Mouse (Mus musculus): ENCODE measurements around the gene Rnpepl1. TPM values are rescaled to one million over a fixed set of nuclear protein-coding genes. Genes with fewer than 3 reads are reported as not detected.

The Rnpepl1 gene
- total RNA-seq (2021), result 10 to 100 TPM; 64.0 to 66.5 TPM
- long read RNA-seq, experiment 1, transcript Rnpepl1-201 (11 exons, 3,337 nt), result major isoform, 23 of 103 reads
- long read RNA-seq, experiment 1, partial matches to known transcripts, result 15 of 103 reads
- long read RNA-seq, experiment 1, other reads (novel, unspliced or antisense), result 64 of 103 reads
- long read RNA-seq, experiment 2, transcript Rnpepl1-201 (11 exons, 3,337 nt), result major isoform, 41 of 103 reads
- long read RNA-seq, experiment 2, partial matches to known transcripts, result 22 of 103 reads
- long read RNA-seq, experiment 2, other reads (novel, unspliced or antisense), result 40 of 103 reads

DNA sequence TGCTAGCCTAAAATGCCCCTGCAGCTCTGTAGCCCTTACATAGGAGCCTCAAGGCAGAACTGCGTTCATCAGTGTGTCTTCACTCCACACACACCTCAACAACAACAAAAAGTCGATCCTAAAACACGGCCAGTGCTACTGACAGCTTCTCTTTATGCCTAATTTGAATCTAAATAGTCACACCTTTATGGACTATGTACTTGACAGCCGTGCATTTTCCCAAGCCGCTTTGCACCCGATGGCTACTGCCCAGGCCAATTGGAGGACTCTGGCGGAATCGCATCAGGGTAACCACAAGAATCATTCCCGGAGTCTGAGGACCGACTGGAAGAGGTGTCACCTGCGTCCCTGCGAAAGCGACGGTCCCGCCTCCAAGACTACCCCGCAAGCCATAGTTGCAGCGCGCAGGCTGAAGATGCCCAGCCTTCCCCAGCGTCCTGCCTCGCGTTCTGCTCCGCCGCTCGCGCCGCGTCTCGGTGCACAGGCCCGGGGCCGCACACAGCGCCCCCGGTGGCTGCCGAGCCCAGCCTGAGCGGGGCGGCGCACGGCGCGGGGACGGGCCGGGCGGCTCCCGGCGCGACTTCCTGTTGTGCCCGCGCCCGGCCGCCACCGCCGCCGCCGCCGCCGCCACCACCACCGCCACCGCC, at the start of gene Rnpepl1:
TSS of gene Rnpepl1 (plus strand) at position 545 of the 647 bp plus-strand sequence.
- peak; percentile 75 for DNase-seq

DNA sequence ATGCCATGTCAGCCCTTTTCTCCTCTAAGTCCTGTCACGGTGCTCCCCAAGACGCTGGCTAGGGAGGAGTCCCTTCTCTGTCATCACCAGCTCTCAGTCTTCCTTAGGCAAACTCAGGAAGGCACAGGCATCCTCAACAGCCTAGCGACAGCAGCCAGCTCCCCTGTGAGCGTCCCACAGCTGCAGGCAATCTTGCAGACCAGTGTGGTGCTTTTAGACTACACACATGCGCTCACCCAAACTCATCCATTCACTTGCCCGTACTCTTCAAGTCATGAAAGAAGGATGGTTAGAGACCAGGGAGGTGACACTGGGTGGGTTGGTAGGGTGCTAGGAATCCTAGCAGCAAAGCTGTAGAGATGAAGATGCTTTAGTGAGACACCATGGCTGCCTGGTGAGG, 49.1 kb upstream of the Rnpepl1 start:
- DNase-seq, result no peak

DNA sequence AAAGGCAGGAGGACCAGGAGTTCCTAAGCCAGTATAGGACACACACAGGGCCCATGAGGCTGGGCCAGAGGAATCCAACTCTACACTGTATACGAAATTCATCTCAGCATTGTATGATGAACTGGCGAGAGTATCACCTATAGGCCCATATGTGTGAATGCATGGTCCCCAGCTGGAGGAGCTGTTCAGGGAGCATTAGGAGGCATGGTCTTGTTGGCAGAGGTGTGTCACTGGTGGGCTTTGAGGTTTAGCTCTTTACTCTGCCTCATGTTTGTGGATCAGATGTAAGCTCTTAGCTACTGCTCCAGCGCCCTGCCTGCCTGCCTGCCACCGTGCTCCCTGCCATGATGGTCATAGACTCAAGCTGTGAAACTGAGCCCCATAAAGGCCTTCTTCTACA, 47.3 kb upstream of the Rnpepl1 start:
- DNase-seq, result no peak

DNA sequence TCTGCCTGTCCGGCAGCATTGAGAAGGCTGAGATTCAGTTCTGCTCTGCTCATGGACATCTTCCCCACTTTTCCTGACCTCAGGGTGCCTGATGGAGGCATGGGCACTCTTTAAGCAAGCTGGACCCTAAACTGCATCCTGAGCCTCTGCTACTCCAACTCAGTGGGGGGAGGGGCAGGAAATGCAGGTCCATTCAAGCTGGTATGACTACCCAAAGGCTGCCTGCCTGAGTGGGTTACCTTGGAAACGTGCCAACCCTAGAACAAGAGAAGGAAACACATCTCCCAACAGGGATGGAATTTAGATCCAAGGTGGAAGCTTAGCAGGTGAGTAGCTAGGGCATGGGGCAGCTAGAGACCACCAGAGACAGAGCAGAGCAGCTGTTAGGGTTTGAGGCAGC, 44.4 kb upstream of the Rnpepl1 start:
- no peak for DNase-seq

DNA sequence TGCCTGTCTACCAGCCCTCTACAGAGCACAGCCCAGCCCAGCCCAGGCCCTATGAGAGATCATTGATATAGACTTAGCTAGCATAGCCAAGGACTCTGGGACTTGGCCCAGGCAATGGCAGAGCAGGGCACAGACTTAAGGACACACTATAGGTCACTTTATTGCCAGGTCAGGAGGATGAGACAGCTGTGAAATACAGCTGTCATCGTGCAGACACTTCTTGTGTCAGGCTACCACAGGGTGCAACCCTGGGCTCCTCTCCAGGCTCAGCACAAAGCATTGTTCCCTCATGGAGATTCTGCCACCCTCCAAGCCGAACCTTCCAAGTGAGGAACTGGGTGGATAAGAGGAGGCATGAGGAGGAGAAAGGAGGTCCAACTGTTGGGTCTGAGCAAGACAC, 40.6 kb upstream of the Rnpepl1 start:
- no peak for DNase-seq

DNA sequence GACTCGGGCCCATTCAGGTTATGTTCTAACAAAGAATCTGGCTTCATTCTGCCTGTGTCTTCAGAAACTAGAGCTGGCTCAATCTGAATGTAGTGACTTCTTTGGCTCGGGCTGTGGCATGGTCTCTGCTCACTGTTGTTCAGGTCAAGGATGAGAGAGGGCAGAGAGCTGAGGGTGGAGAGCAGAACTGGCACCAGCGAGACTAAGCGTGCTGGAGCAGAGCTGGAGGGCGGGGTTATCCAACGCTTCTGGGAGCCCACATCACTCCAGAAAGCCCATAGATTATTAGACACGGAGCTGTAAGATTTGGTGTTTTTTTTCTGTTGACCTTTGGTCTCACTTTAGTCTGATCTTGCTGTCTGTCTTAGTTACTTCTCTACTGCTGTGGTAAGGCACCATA, 37.9 kb upstream of the Rnpepl1 start:
- no peak for DNase-seq

DNA sequence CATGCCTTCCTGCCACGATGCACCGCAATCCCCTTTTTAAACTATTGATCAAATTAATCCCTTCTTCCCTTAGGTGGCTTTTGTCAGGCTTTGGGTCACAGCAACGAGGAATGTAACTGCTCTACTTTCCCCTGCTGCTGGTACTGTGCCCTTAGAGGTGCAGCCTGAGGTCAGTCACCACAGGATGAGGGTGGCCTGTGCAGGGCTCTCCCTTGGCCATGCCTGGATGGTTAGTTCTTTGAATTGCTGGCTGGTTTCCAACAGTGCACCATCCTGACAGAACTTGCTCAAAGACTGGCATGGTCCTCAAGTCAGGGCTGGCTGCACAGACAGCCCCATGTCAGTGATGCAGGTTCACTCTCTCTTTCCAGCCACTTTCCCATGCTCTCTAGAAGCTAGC, 36.6 kb upstream of the Rnpepl1 start:
- no peak for DNase-seq

DNA sequence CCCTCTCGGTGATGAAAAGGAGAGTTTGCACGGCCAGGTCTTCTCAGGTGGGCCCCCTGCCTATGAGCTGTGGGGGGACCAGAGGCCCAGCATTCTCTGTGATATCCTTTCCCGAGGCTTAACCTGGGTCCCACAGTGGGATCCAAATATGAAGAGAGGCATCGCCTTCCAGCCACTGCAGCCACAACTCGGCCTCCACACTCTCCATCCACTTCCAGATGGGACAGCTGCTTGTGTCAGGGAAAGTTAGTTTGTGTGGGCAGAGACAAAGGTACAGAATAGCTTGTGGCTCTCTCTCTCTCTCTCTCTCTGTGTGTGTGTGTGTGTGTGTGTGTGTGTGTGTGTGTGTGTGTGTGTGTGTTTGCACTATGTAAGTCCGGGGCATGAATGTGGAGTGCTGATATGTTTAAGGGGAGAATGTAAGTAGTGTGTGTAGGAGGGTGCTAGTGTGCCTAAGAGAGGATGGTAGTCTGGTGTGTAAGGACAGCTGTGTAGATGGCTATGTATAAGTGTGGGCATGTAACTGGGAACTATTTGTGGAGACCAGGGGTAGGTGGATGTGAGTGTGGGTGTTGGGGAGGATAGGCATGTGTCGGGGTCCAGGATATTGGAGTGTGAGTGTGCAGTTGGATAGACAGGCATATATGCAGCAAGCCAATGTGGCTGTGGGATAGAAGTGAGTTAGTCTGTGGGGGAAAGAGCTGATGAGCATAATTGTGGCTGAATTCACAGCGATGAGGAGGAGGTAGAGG, 35.0 kb upstream of the Rnpepl1 start:
- no peak for DNase-seq

DNA sequence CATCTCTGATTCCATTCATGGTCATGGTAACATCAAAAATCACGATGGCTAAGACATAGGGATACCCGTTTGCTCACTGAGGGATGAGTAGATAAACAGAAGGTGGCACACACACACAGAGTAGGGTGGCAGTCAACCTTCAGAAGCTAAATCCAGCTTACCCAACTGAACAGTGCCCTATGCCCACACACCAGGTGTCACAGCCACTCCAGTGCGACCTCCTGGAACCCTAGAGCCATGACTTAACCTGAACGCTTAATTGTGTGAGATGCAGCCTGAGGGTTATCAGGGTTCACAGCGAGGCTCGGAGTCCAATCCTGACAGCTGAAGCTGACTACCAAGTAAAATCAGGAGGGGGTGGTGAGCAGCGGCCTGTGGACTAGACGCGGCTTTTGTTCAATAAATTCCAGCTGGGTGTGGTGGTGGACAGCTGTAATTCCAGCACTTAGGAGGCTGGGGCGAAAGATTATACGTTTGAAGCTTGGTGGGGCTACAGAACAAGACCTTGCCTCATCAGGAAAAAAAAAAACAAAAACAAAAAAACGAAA, 33.1 kb upstream of the Rnpepl1 start:
- DNase-seq, result no peak

DNA sequence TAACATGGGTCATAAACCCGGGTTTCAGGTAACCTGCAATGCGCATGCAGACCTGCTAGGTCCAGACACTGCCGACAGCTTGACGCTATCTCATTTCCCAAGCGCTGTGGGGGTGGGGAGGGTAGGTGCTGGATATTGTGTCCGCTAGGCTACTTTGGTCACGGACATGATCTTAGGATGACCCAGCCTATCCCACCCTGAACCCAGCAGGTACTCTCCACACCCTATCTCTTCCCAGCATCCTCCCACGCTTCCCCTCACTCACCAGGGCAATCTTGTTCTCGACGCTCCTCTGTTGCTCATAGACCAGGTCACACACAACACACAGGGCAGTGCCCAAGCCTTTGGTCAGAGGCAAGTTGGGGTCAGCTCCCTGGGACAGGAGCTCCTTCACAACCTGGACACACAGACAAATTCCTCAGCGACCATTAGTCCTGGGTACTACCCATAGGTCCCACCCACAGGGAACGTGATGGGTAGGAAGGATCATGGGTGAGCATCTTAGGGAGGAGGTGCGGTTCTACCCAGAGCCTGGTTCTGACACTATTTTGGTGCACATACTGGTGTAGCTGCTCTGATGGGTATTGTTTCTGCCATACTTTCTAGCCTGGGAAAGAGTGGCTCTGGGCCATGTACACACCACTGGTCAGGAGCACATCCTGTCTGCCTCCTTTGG, 32.4 kb upstream of the Rnpepl1 start:
- DNase-seq, result no peak

DNA sequence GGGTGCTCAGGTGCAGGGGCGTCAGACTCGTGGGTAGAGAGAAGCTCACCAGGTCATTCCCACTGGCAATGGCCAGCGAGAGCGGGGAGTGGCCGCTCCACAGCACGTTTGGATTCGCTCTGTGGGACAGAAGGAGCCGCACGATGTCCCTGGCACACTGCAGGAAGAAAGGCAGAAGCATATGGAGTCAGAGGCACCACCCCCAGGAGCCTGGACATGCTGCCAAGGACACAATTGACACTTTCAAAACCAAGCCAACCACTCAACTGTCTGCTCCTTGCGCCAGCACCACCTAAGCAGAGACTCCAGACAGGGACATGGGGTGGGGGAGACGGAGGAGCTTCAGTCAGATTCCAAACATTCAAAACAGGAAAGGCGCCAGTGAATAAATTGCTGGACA, 31.3 kb upstream of the Rnpepl1 start:
- no peak for DNase-seq

DNA sequence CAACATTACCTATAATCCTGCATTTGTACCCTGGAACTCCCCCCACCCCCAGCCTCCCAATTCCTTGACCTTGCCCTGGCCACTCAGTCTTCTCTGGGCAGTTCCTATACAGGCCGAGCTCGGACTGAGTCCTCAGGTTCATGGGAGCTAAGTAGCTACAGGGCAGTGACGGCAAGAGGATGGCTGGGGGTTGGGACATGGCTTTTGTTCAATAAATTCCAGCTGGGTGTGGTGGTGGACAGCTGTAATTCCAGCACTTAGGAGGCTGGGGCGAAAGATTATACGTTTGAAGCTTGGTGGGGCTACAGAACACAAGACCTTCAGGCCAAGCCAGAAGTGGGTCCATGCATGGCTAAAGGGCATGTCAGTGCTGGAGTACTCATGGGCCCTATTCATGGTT, 30.5 kb upstream of the Rnpepl1 start:
- no peak for DNase-seq

DNA sequence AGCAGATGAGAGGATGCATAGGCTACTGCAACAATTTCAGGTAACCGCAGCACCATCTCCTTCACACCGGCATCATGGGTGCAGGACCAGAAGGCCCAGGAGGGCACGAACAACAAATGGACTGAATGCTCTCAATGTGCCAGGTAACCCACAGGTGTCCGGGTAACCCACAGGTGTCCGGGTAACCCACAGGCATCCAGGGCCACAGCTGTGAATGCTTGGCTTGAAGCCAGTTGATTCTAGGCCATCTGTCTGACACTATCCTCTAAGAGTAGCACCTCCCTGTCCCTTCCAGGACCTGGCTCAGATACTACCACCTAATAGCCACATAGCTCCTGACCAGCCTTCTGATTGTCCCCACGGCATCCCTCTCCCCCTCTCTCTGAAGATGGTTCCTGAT, 28.6 kb upstream of the Rnpepl1 start:
- DNase-seq, result no peak

DNA sequence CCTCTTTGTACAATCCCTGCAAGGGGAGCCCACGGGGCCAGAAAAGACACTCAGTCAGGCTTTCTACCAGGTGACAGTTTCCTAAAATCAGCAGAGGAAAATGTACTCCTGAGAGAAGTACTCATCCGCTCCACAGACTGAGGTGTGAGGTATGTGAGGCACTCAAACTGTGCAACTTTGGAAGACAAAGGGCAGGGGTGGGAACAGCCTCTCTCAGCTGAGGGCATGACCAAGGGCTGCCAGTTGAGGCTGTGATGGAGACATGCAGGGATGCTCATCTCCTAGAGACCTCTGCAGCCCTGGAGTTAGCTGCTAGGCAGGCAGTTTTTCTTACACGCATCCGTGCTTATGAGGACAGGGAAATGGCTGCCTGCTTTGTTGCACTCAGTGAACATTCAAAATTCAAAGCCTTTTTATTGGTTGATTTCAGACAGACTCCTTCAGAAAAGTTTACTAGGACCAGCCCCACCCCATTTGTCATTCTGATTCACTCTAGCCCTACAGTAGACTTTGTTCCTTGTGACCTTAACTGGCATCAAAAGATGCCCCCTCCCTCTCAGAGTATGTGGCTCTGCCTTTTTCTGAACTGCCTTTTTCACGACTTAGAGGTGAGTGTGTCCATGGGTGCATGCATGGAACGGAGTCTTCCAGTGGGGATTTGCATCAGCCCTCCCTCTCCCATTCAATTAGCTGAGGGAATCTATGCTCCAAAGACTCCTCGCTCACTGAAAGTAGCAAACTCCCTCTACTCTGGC, 21.5 kb upstream of the Rnpepl1 start:
- DNase-seq, result no peak

DNA sequence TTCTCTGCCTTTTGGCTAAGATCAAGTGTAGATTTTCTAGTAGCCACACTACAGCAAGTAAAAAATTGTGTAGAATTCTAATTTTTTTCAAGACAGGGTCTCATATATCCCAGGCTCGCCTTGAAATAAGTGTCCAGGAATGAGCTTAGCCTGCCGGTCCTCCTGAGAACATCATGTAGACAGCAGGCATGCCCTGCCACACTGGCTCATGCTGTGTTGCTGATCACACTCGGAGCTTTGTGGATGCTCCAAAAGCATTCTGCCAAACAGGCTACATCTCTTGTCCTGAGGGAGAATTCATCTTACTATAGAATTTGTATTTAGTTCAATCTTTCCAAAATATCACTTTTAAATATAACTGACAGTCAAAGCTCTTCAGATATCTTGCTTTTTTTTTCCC, 17.8 kb upstream of the Rnpepl1 start:
- no peak for DNase-seq

DNA sequence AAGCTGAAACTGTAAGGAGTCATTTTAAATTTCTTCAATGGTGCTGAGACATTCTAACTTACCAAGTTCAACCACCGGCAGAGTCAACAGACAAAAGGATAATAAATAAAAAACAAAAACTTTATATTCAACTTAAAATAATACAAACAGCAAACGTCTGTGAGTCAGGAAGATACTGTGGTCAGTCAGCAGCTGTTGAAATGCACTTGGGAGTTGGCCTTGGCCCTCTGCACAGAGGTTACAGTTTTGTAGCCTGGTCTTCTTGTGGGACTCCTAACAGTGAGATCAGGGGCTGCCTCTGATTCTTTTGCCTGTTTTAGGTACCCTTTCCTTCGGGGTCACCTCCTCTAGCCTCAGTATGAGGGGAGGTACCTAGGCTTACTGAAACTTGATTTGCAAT, 16.7 kb upstream of the Rnpepl1 start:
- DNase-seq, result no peak

DNA sequence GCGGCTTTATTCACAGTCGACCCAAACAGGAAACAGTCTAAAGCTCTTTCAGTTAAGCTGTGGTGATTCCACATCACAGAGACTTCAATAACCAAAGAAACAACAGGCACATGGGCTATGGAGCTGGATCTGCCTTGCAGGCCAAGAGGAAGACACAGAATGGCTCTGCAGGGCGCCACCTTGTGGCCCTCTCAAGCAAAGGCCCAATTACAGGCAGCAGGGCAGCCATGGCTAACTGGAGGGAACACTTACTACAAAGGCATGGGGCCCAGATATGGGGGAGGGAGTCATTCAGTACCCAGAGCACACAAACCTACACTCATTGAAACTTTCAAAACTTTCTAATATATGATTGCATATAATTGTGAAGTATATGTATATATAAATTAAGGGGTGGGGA, 15.5 kb upstream of the Rnpepl1 start:
- DNase-seq, result peak; percentile 50

DNA sequence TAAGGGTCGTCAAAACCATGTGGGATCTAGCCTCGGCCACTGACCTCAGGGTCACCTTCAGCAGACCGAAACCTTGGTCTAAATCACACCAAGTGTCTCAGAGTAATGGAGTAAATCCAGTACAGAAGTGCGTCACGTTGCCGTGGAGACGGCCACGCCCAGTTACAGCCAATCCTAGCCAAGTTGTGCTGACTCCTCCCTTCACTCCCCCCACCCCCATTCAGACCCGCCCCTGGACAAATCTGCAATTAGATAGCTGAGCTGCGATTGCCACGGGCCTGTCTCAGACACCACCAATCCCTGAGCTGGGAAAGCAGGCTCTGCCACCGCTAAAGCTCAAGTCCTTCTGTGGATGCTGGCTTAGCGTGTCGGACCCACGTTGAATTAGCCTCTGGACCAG, 7.8 kb upstream of the Rnpepl1 start, which contains the start of gene Ankmy1:
TSS of gene Ankmy1 (minus strand) at position 121 of the 400 bp plus-strand sequence.
- no peak for DNase-seq

DNA sequence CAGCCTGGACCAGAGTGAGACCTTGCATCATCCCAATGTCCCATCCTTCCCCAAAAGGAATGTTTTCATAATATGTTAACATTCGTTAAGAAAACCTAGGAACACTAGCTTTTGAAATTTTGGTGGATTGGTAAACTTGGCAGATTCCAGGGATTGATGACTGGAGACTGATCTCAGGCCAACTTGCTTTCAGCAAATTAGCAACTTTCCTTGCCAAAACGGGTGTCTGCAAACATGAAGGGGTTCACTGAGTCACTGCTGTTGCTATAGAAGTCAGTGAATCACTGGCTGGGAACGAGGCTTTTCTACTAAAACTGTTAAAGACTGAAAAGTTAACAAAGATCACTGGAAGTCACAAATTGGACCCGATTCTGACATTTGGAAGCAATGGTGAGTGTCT, 7.0 kb upstream of the Rnpepl1 start:
- DNase-seq, result no peak

DNA sequence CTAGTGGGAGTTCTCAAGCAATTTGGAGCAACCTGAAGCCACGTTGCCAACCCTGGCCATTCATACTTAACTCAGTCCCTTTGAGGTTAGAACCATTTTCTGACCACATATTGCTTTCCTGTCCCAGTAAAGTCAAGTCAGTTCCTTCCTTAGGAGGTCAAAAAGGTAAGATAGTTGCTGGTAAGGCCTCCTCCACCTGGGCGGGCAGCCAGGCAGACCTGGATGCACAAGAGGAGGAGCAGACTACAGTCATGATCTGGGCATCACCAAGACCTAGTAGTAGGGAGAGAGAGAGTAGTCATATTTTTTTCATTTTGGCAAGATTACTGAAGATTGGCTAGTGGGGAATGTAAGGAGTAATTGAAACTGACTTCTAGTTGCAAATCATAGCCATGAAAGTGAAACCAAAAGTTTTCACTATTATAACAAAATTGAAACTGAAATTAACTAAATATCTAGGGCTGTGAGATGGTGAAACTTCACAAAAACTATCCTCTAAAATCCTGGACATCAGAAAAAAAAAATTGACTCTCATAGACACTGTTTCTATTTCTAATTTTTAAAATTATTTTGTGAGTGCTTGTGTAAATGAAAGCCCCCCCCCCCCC, 4.8 kb upstream of the Rnpepl1 start:
- no peak for DNase-seq
